ENCODE assay signal across 8 mouse cellular contexts in genomic region chr15:89088607-89089247, GRCm38 (mm10). TPM values are rescaled to one million over a fixed set of nuclear protein-coding genes. Genes with fewer than 3 reads are reported as not detected.
DNase-seq lines count a peak whose midpoint lies in the region; ATAC-seq and TF ChIP-seq lines count a peak whose summit lies in the region.

Gene Selenoo, plus strand, starts transcription at chr15:89089084.

- no peak for TF ChIP-seq EP300 in liver, embryonic 14.5 days (IDR thresholded peaks at IDR 0.05; ENCODE audit: low read depth)
- no peak for TF ChIP-seq EP300 in stomach, postnatal 0 days (optimal IDR thresholded peaks at IDR 0.05)

- peak; percentile 94 for ATAC-seq in heart, embryonic 15.5 days (replicated peaks; ENCODE audit: insufficient number of reproducible peaks, insufficient read depth, low FRiP score, low read depth)
- ATAC-seq in liver, embryonic 14.5 days (ENCODE audit: insufficient read depth): peak; percentile 92
- peak; percentile 91 for ATAC-seq in neural tube, embryonic 11.5 days (ENCODE audit: insufficient read depth, low FRiP score, low TSS enrichment)
- peak; percentile 93 for ATAC-seq in stomach, postnatal 0 days (ENCODE audit: low FRiP score, low TSS enrichment)

- no peak for TF ChIP-seq CTCF in liver, embryonic 14.5 days (IDR thresholded peaks at IDR 0.05; ENCODE audit: low read depth)
- no peak for TF ChIP-seq CTCF in stomach, postnatal 0 days (IDR thresholded peaks at IDR 0.05; ENCODE audit: low read depth)

- H3K4me1 ChIP-seq in forebrain, embryonic 10.5 days: peaks cover 26% of the 10 kb centered on the region
- H3K4me1 ChIP-seq in heart, embryonic 15.5 days (replicated peaks): peaks cover 19% of the 10 kb centered on the region
- H3K4me1 ChIP-seq in liver, embryonic 14.5 days (replicated peaks; ENCODE audit: control insufficient read depth in 2 of 2, insufficient read depth in 2 of 2, low read length in 1 of 2): peaks cover 5 to 8% of the 10 kb centered on the region in 2 experiments; a peak in 3 of 4 replicates
- peaks cover 7% of the 10 kb centered on the region for H3K4me1 ChIP-seq in neural tube, embryonic 11.5 days (ENCODE audit: control insufficient read depth, insufficient read depth, low read length)
- H3K4me1 ChIP-seq in stomach, postnatal 0 days (replicated peaks; ENCODE audit: control insufficient read depth, insufficient read depth): no peaks in the 10 kb centered on the region; the same call in 1 of the 2 replicates

- H3K27ac ChIP-seq in forebrain, embryonic 10.5 days: peak within 1 kb of the TSS; percentile 90
- H3K27ac ChIP-seq in heart, embryonic 15.5 days: peak within 1 kb of the TSS; percentile 83
- H3K27ac ChIP-seq in liver, embryonic 14.5 days: peak within 1 kb of the TSS; percentile 10; the same call in 1 of the 2 replicates
- peak within 1 kb of the TSS; percentile 74; the same call in 1 of the 2 replicates for H3K27ac ChIP-seq in neural tube, embryonic 11.5 days (ENCODE audit: low read depth, low read length)
- H3K27ac ChIP-seq in stomach, postnatal 0 days (replicated peaks): peak within 1 kb of the TSS; percentile 94

- peaks cover 51% of the 10 kb centered on the region for H3K36me3 ChIP-seq in forebrain, embryonic 10.5 days (replicated peaks)
- peaks cover 43% of the 10 kb centered on the region for H3K36me3 ChIP-seq in heart, embryonic 15.5 days
- H3K36me3 ChIP-seq in liver, embryonic 14.5 days (replicated peaks; ENCODE audit: control insufficient read depth, insufficient read depth, low read depth): peaks cover 2% of the 10 kb centered on the region; the same call in 1 of the 2 replicates
- peaks cover 8% of the 10 kb centered on the region for H3K36me3 ChIP-seq in neural tube, embryonic 11.5 days (ENCODE audit: control insufficient read depth, insufficient read depth, low read length)
- peaks cover 26% of the 10 kb centered on the region for H3K36me3 ChIP-seq in stomach, postnatal 0 days (ENCODE audit: control insufficient read depth, insufficient read depth, low read length)

- DNase-seq in CD4-positive, CD25-positive, alpha-beta regulatory T cell, adult 2 months (ENCODE audit: low read depth, low spot score): peak; percentile 84
- peak; percentile 78 for DNase-seq in c-Kit-negative CD71-positive TER-119-positive erythroid progenitor cells, embryonic 14.5 days (ENCODE audit: low read depth, low spot score)
- DNase-seq in forebrain, embryonic 10.5 days (ENCODE audit: extremely low spot score, low spot score): peak; percentile 89
- DNase-seq in kidney, postnatal 25 days: peak; percentile 95 to 97
- DNase-seq in liver, embryonic 14.5 days (ENCODE audit: low read depth in 3 of 3, low spot score in 3 of 3): peak; percentile 75 to 77 (median 77)
- DNase-seq in neural tube, embryonic 11.5 days (ENCODE audit: low spot score): peak; percentile 88
- peak; percentile 94 for DNase-seq in stomach, postnatal 0 days (ENCODE audit: low spot score)

- no peaks in the 10 kb centered on the region for H3K9me3 ChIP-seq in forebrain, embryonic 10.5 days
- no peaks in the 10 kb centered on the region for H3K9me3 ChIP-seq in heart, embryonic 15.5 days (replicated peaks)
- H3K9me3 ChIP-seq in liver, embryonic 14.5 days (ENCODE audit: control insufficient read depth, low read length): no peaks in the 10 kb centered on the region
- H3K9me3 ChIP-seq in neural tube, embryonic 11.5 days (ENCODE audit: control insufficient read depth, low read length): no peaks in the 10 kb centered on the region
- no peaks in the 10 kb centered on the region for H3K9me3 ChIP-seq in stomach, postnatal 0 days (ENCODE audit: control insufficient read depth, low read length)

- peak within 1 kb of the TSS; percentile 95 for H3K4me2 ChIP-seq in heart, embryonic 15.5 days
- H3K4me2 ChIP-seq in liver, embryonic 14.5 days (ENCODE audit: low read depth): peak within 1 kb of the TSS; percentile 79
- peak within 1 kb of the TSS; percentile 100 for H3K4me2 ChIP-seq in neural tube, embryonic 11.5 days (ENCODE audit: low read depth)
- H3K4me2 ChIP-seq in stomach, postnatal 0 days (replicated peaks; ENCODE audit: low read depth): peak within 1 kb of the TSS; percentile 96

- H3K9ac ChIP-seq in heart, embryonic 15.5 days: peak within 1 kb of the TSS; percentile 94
- H3K9ac ChIP-seq in liver, embryonic 14.5 days (replicated peaks): peak within 1 kb of the TSS; percentile 89
- H3K9ac ChIP-seq in neural tube, embryonic 11.5 days (ENCODE audit: low read length): peak within 1 kb of the TSS; percentile 92
- H3K9ac ChIP-seq in stomach, postnatal 0 days (ENCODE audit: low read length): peak within 1 kb of the TSS; percentile 96

- no peaks in the 10 kb centered on the region for H3K27me3 ChIP-seq in forebrain, embryonic 10.5 days (ENCODE audit: poor library complexity, severe bottlenecking)
- no peaks in the 10 kb centered on the region for H3K27me3 ChIP-seq in heart, embryonic 15.5 days
- H3K27me3 ChIP-seq in liver, embryonic 14.5 days (ENCODE audit: control insufficient read depth, insufficient read depth, low read length): no peaks in the 10 kb centered on the region
- no peaks in the 10 kb centered on the region for H3K27me3 ChIP-seq in neural tube, embryonic 11.5 days (ENCODE audit: control insufficient read depth, insufficient read depth, low read length)
- no peaks in the 10 kb centered on the region for H3K27me3 ChIP-seq in stomach, postnatal 0 days (ENCODE audit: control insufficient read depth, insufficient read depth, low read length)

- WGBS in forebrain, embryonic 10.5 days: 2% methylated on average over 38 of the region's 38 CpGs
- 2% methylated on average over 38 of the region's 38 CpGs for WGBS in heart, embryonic 15.5 days
- WGBS in liver, embryonic 14.5 days (ENCODE audit: insufficient replicate concordance): 2% methylated on average over 38 of the region's 38 CpGs
- WGBS in neural tube, embryonic 11.5 days: 2% methylated on average over 36 of the region's 38 CpGs
- under 1% methylated on average over 31 of the region's 38 CpGs for WGBS in stomach, postnatal 0 days

- peak within 1 kb of the TSS; percentile 96 for H3K4me3 ChIP-seq in forebrain, embryonic 10.5 days
- H3K4me3 ChIP-seq in heart, embryonic 15.5 days: peak within 1 kb of the TSS; percentile 98
- H3K4me3 ChIP-seq in liver, embryonic 14.5 days (ENCODE audit: insufficient read depth in 1 of 2, low read depth in 2 of 2, low read length in 2 of 2): peak within 1 kb of the TSS; percentile 75 to 91
- H3K4me3 ChIP-seq in neural tube, embryonic 11.5 days (ENCODE audit: low read depth, low read length): peak within 1 kb of the TSS; percentile 97
- peak within 1 kb of the TSS; percentile 93 for H3K4me3 ChIP-seq in stomach, postnatal 0 days (ENCODE audit: low read depth, low read length)

RNA-seq across cellular contexts. Expression of gene Selenoo, which starts in this region (rescaled TPM):
- 14.4 and 14.8 TPM in 2 replicates for polyA plus RNA-seq in forebrain, embryonic 10.5 days (2016; fragmentation: Nextera tagmentation; extraction: Ambion mirVana)
- 10.1 and 14.1 TPM in 2 replicates for polyA plus RNA-seq in heart, embryonic 15.5 days (2015; fragmentation: Nextera tagmentation; extraction: Ambion mirVana)
- polyA plus RNA-seq in liver, embryonic 14.5 days (2012; rRNA removed): 8.9 TPM in 2 replicates
- polyA plus RNA-seq in liver, embryonic 14.5 days (2014; fragmentation: Nextera tagmentation; extraction: Ambion mirVana): 7.4 and 9.0 TPM in 2 replicates
- polyA plus RNA-seq in neural tube, embryonic 11.5 days (2014; fragmentation: Nextera tagmentation; extraction: Ambion mirVana): 23.0 TPM in 2 replicates
- 14.3 and 16.3 TPM in 2 replicates for polyA plus RNA-seq in stomach, postnatal 0 days (2015; fragmentation: Nextera tagmentation; extraction: Ambion mirVana)

Comparison
In these comparisons a context has a peak if more than half of its experiments do, and no peak if none do; other contexts are left out.
1. Peak in every context shown above with its lines: DNase-seq, ATAC-seq, H3K4me3 ChIP-seq and H3K27ac ChIP-seq.
2. H3K27ac ChIP-seq: peak in every context shown above with its lines; median percentile 94 in stomach, postnatal 0 days; 90 in forebrain, embryonic 10.5 days; 83 in heart, embryonic 15.5 days; 74 in neural tube, embryonic 11.5 days; 10 in liver, embryonic 14.5 days.